Mouse (Mus musculus) hindbrain, postnatal 0 days (tissue): ENCODE measurements at regions not wholly inside any gene's neighbourhood (a gene's known extent, or its start where the extent isn't known, plus 50 kb on each side); places are given as distances from the start of the nearest gene placed in this dataset.

ENCODE experiments used
- ATAC-seq: fragments of 200-750 bp; cut with Nextera tagmentation; 2 replicates; pipeline ENCODE4 v1.8.0; 2017; ENCODE audit warnings: mild to moderate bottlenecking, moderate TSS enrichment, moderate library complexity
- DNase-seq: peaks from one replicate; pipeline ENCODE4 v3.0.0-alpha.2; 2015; ENCODE audit warnings: low spot score
- H3K27ac ChIP-seq: fragments of 300-500 bp; sonication (generic); 2 replicates; pipeline ENCODE4 v1.5.1; 2014; ENCODE audit warnings: mild to moderate bottlenecking
- H3K27me3 ChIP-seq: fragments of 300-500 bp; sonication (generic); 2 replicates; pipeline ENCODE4 v1.6.1; 2014; ENCODE audit warnings: low read length, mixed read lengths; ENCODE audit not compliant: insufficient read depth
- H3K36me3 ChIP-seq: fragments of 300-500 bp; sonication (generic); 2 replicates; pipeline ENCODE4 v1.6.1; 2014; ENCODE audit warnings: low read length, mixed read lengths; ENCODE audit not compliant: insufficient read depth
- H3K4me1 ChIP-seq: fragments of 300-500 bp; sonication (generic); 2 replicates; pipeline ENCODE4 v1.6.1; 2014; ENCODE audit warnings: antibody characterized with exemption, low read length, mixed read lengths; ENCODE audit not compliant: insufficient read depth
- H3K4me2 ChIP-seq: fragments of 300-500 bp; sonication (generic); 2 replicates; pipeline ENCODE4 v1.6.1; 2014; ENCODE audit warnings: low read depth, mild to moderate bottlenecking, low read length, moderate library complexity, mixed read lengths
- H3K4me3 ChIP-seq: fragments of 300-500 bp; sonication (generic); 2 replicates; pipeline ENCODE4 v1.5.1; 2014; ENCODE audit warnings: low read length
- H3K9ac ChIP-seq: fragments of 300-500 bp; sonication (generic); replicated peaks from 2 replicates; pipeline ENCODE4 v1.6.1; 2014; ENCODE audit warnings: mild to moderate bottlenecking, low read length, moderate library complexity, mixed read lengths
- H3K9me3 ChIP-seq: fragments of 300-500 bp; sonication (generic); 2 replicates; pipeline ENCODE4 v1.6.1; 2016; ENCODE audit warnings: low read length, mixed read lengths
- CTCF ChIP-seq: IDR thresholded peaks from 2 replicates; pipeline ENCODE4 v1.5.1; 2016; ENCODE audit warnings: antibody characterized with exemption, control low read depth, low read depth
- WGBS: fragments of 180-500 bp; shearing (Covaris S2); extraction: QIAGEN DNeasy Blood & Tissue Kit; methylation state at CpG from one replicate; pipeline ENCODE4 v1.1.7; 2014; 5-methylcytosine and 5-hydroxymethylcytosine counted together

GRCm38 (mm10) chr10:109237026-109237425 is 226.2 kb upstream of the Syt1 start:
- 45% methylated on average over 7 of the region's 7 CpGs for WGBS
- no peak for TF ChIP-seq CTCF
- H3K4me3 ChIP-seq: no peak overlapping the region
- peak; percentile 10 for DNase-seq
- peak; percentile 55; the same call in 1 of the 2 replicates for ATAC-seq
- no peak overlapping the region for H3K4me2 ChIP-seq
- no peaks in the 10 kb centered on the region for H3K27me3 ChIP-seq
- no peak overlapping the region for H3K27ac ChIP-seq
- H3K36me3 ChIP-seq: no peaks in the 10 kb centered on the region
- no peaks in the 10 kb centered on the region for H3K9me3 ChIP-seq
- H3K4me1 ChIP-seq: no peaks in the 10 kb centered on the region
- no peak overlapping the region for H3K9ac ChIP-seq

GRCm38 (mm10) chr10:109226989-109227388 is 216.2 kb upstream of the Syt1 start:
- Histone ChIP-seq H3K27me3 (no peaks in the 10 kb centered on the region), H3K9me3 (no peaks in the 10 kb centered on the region), H3K27ac (no peak overlapping the region), H3K4me2 (no peak overlapping the region), H3K9ac (no peak overlapping the region), H3K4me3 (no peak overlapping the region), H3K36me3 (no peaks in the 10 kb centered on the region), H3K4me1 (no peaks in the 10 kb centered on the region)
- 95% methylated on average over 3 of the region's 3 CpGs for WGBS
- no peak for TF ChIP-seq CTCF
- no peak for ATAC-seq
- no peak for DNase-seq

- ATAC-seq: no peak
- Histone ChIP-seq H3K9ac (no peak overlapping the region), H3K4me3 (no peak overlapping the region), H3K9me3 (no peaks in the 10 kb centered on the region), H3K36me3 (no peaks in the 10 kb centered on the region), H3K4me1 (no peaks in the 10 kb centered on the region), H3K27ac (no peak overlapping the region), H3K27me3 (no peaks in the 10 kb centered on the region), H3K4me2 (no peak overlapping the region)
- TF ChIP-seq CTCF: no peak
- peak; percentile 54 for DNase-seq
- WGBS: 56% methylated on average over 8 of the region's 8 CpGs
Measured at GRCm38 (mm10) chr10:109188761-109189503, 178.2 kb upstream of the Syt1 start.

GRCm38 (mm10) chr10:109188252-109188651 is 177.5 kb upstream of the Syt1 start:
- Histone ChIP-seq H3K9ac (no peak overlapping the region), H3K27me3 (no peaks in the 10 kb centered on the region), H3K4me1 (no peaks in the 10 kb centered on the region), H3K9me3 (no peaks in the 10 kb centered on the region), H3K4me2 (no peak overlapping the region), H3K27ac (no peak overlapping the region), H3K36me3 (no peaks in the 10 kb centered on the region), H3K4me3 (no peak overlapping the region)
- no peak for TF ChIP-seq CTCF
- whole genome bisulfite sequencing: 70% methylated on average over 4 of the region's 4 CpGs
- DNase-seq: peak; percentile 46
- ATAC-seq: no peak

- no peak for DNase-seq
- Histone ChIP-seq H3K4me1 (no peaks in the 10 kb centered on the region), H3K9me3 (no peaks in the 10 kb centered on the region), H3K27ac (no peak overlapping the region), H3K27me3 (no peaks in the 10 kb centered on the region), H3K9ac (no peak overlapping the region), H3K4me3 (no peak overlapping the region), H3K36me3 (no peaks in the 10 kb centered on the region), H3K4me2 (no peak overlapping the region)
- no peak for ATAC-seq
- no peak for TF ChIP-seq CTCF
- WGBS: 56% methylated on average over 2 of the region's 2 CpGs
Measured at GRCm38 (mm10) chr10:109185243-109185642, 174.5 kb upstream of the Syt1 start.

GRCm38 (mm10) chr10:109180527-109180926 is 169.7 kb upstream of the Syt1 start:
- H3K27ac ChIP-seq: no peak overlapping the region
- no peak overlapping the region for H3K4me2 ChIP-seq
- DNase-seq (no peak), ATAC-seq (no peak)
- no peak for TF ChIP-seq CTCF
- H3K4me3 ChIP-seq: no peak overlapping the region
- H3K36me3 ChIP-seq: no peaks in the 10 kb centered on the region
- H3K4me1 ChIP-seq: no peaks in the 10 kb centered on the region
- H3K27me3 ChIP-seq: no peaks in the 10 kb centered on the region
- no peak overlapping the region for H3K9ac ChIP-seq
- WGBS: 87% methylated on average over 4 of the region's 4 CpGs
- H3K9me3 ChIP-seq: no peaks in the 10 kb centered on the region

GRCm38 (mm10) chr10:109160730-109161129 is 149.9 kb upstream of the Syt1 start:
- no peak for ATAC-seq
- H3K4me1 ChIP-seq: no peaks in the 10 kb centered on the region
- no peak overlapping the region for H3K4me3 ChIP-seq
- no peak overlapping the region for H3K9ac ChIP-seq
- H3K27ac ChIP-seq: no peak overlapping the region
- H3K4me2 ChIP-seq: no peak overlapping the region
- WGBS: 96% methylated on average over 1 of the region's 1 CpGs
- no peak for DNase-seq
- H3K9me3 ChIP-seq: no peaks in the 10 kb centered on the region
- no peak for TF ChIP-seq CTCF
- H3K36me3 ChIP-seq: no peaks in the 10 kb centered on the region
- H3K27me3 ChIP-seq: no peaks in the 10 kb centered on the region
